Mouse (Mus musculus): ENCODE measurements around the gene Gm49601. TPM values are rescaled to one million over a fixed set of nuclear protein-coding genes. Genes with fewer than 3 reads are reported as not detected.

The Gm49601 gene
- polyA plus RNA-seq, 1 experiment from 2014 or later, result 3.3 TPM

DNA sequence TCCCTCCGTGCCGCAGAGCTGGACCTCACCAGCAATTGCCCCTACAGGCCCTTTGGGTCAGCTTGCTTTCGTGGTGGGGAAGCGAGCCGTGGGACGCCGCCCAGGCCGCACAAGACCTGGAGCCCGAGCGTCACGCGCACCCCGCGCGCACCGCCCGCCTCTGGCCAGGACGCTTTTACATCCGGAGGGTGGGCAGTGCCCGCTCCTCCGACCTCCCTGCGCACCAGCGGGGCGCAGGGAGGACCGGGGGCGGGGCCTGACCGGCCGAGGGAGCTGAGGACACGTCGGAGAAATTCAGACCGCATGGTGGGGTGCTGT lies 37.5 kb downstream of the Gm49601 start:
- Histone ChIP-seq H3K4me2 (no peak overlapping the region), H3K27me3 (ENCODE audit: control insufficient read depth, insufficient read depth, low read length) (peaks cover 97% of the 10 kb centered on the region), H3K9me3 (ENCODE audit: control insufficient read depth, low read length) (no peaks in the 10 kb centered on the region), H3K27ac (ENCODE audit: low read depth, low read length) (no peak overlapping the region), H3K4me3 (ENCODE audit: low read depth, low read length) (no peak overlapping the region), H3K36me3 (ENCODE audit: control insufficient read depth, insufficient read depth, low read length) (no peaks in the 10 kb centered on the region), H3K4me1 (ENCODE audit: control insufficient read depth, insufficient read depth, low read length) (peaks cover 24% of the 10 kb centered on the region), H3K9ac (ENCODE audit: low read length) (no peak overlapping the region)
- WGBS, result 1% methylated on average over 31 of the region's 31 CpGs
- DNase-seq (ENCODE audit: low spot score, missing footprints) (no peak), ATAC-seq (ENCODE audit: low FRiP score) (no peak)

DNA sequence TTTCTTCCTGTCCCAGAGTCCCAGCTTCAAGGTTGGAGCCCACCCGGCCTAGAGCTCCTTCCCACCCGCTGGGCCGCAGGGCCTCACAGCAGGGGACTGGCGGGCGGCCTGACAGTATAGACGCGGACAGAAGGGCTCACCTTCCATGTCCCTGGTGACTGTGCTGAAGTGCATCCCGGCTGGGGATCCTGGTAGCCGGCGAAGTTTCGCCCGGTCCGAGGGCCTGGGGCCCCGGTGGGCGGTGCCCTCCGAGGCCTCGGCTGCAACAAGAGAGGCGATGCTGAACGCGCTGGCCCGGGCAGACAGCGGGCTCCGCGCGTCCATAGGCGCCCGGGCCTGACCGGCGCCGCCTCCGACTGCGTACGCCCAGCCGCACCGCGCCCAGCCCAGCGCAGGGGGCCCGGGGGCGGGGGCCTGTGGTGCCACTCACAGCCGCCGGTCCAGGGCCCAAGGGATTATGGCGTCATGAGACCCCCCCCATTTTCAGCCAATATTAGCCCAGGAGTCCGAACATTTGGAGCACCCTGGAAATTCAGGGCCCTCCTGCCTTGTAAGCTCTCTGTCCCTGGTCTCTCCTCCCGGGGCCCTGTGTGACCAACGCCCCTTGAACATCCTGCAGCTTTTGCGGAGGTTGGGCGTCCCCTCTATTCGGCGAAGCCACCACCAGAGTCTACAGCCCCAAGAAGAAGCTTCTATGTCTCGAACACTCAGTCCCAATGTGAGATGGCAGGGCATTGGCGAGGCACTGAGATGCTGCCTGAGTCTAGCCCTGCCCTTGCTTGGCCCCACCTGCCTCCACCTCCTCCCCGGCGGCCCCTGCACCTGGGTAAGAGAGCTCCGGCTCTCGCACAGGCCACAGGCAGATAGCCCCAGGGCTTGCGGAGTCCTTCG lies 38.1 kb downstream of the Gm49601 start:
- under 1% methylated on average over 57 of the region's 57 CpGs for WGBS
- Histone ChIP-seq H3K9me3 (ENCODE audit: control insufficient read depth, low read length) (no peaks in the 10 kb centered on the region), H3K27me3 (ENCODE audit: control insufficient read depth, insufficient read depth, low read length) (peaks cover 97% of the 10 kb centered on the region), H3K27ac (ENCODE audit: low read depth, low read length) (no peak overlapping the region), H3K4me1 (ENCODE audit: control insufficient read depth, insufficient read depth, low read length) (peaks cover 24% of the 10 kb centered on the region), H3K36me3 (ENCODE audit: control insufficient read depth, insufficient read depth, low read length) (no peaks in the 10 kb centered on the region), H3K9ac (ENCODE audit: low read length) (no peak overlapping the region), H3K4me2 (peak overlapping the region; percentile 30), H3K4me3 (ENCODE audit: low read depth, low read length) (peak overlapping the region; percentile 20; the same call in 1 of the 2 replicates)
- peak; percentile 95 for DNase-seq (ENCODE audit: low spot score, missing footprints)
- peak; percentile 35; the same call in 1 of the 2 replicates for ATAC-seq (ENCODE audit: low FRiP score)

DNA sequence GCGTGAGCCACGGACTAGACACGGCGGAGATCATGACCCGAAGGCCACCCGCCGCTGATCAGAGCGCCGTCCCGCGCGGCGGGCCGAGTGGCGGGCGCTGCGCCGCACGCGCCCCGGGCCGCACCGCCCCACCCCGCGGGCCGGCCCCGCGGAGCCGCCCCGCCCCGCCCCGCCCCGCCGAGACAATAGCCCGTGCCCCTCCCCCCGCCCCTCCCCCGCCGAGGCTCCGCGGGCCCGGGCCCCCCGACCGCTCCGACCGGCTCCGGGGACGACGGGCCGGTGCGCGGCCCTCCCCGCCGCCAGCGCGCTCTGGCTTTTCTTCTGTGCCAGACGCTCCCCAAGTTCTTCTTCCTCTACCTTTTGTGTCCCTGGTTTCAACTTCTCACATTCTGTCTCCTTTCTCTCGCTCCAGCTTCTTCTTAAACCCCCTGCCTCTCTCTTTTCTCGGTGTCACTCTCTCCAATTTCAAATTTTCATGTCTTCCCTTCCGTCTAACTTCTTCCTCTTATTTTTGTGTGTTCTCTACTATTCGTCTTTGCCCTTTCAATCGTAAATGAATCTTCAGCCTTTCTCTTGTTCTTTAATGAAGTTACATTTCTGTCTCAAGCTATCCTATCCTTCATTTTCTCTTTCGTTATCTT lies 39.2 kb downstream of the Gm49601 start:
- peak overlapping the region; percentile 37 for H3K4me3 ChIP-seq (ENCODE audit: low read depth, low read length)
- peak overlapping the region; percentile 51 for H3K4me2 ChIP-seq
- H3K9ac ChIP-seq (ENCODE audit: low read length), result no peak overlapping the region
- H3K4me1 ChIP-seq (ENCODE audit: control insufficient read depth, insufficient read depth, low read length), result peaks cover 31% of the 10 kb centered on the region
- no peaks in the 10 kb centered on the region for H3K36me3 ChIP-seq (ENCODE audit: control insufficient read depth, insufficient read depth, low read length)
- H3K27ac ChIP-seq (ENCODE audit: low read depth, low read length), result no peak overlapping the region
- peaks cover 100% of the 10 kb centered on the region for H3K27me3 ChIP-seq (ENCODE audit: control insufficient read depth, insufficient read depth, low read length)
- DNase-seq (ENCODE audit: low spot score, missing footprints) (peak; percentile 90), ATAC-seq (ENCODE audit: low FRiP score) (no peak; the same call in 1 of the 2 replicates)
- 2% methylated on average over 26 of the region's 62 CpGs for WGBS
- H3K9me3 ChIP-seq (ENCODE audit: control insufficient read depth, low read length), result no peaks in the 10 kb centered on the region

DNA sequence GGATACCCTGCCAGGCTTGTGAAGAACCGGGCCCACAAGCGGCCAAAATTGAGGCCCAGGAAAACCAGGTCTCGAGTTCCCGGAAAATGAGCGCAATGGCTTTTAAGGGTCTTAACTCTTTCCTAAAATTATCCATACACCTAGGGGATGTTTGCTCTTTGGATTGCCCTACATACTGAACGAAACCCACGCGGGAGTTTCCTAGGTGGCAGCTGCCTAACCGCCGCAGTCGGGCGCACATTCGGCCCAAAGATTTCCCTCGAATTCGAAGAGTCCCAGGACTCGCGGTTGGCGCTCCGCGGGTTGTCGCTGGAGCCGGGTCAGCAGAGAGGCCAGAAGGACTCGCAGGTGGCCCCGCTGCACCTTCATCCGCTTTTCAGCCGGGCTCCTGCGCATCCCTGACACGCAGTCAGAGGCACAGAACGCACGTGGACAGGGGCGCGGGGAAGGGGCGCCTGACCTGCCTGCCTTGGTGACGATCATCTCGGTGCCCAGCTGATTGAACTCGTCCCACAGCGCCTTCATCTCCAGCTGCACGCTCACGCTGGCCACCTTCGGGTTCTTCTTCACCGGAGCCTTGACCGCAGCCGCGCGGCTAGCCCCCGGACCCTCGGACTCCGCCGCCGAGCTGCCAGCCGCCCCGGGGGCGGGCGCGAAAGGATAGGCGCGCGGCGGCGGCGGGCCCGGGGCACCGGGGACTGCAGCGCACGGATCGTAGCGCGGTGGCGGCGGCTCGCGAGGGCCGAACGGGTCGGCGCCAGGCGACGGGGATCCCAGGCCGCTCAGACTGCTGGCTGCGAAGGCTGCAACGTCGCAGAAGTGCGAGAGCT lies 39.9 kb downstream of the Gm49601 start:
- DNase-seq (ENCODE audit: low spot score, missing footprints) (peak; percentile 95), ATAC-seq (ENCODE audit: low FRiP score) (no peak; the same call in 1 of the 2 replicates)
- Histone ChIP-seq H3K27me3 (ENCODE audit: control insufficient read depth, insufficient read depth, low read length) (peaks cover 100% of the 10 kb centered on the region), H3K9ac (ENCODE audit: low read length) (no peak overlapping the region), H3K27ac (ENCODE audit: low read depth, low read length) (no peak overlapping the region), H3K36me3 (ENCODE audit: control insufficient read depth, insufficient read depth, low read length) (no peaks in the 10 kb centered on the region), H3K4me3 (ENCODE audit: low read depth, low read length) (peak overlapping the region; percentile 37), H3K4me1 (ENCODE audit: control insufficient read depth, insufficient read depth, low read length) (peaks cover 27% of the 10 kb centered on the region), H3K9me3 (ENCODE audit: control insufficient read depth, low read length) (no peaks in the 10 kb centered on the region), H3K4me2 (peak overlapping the region; percentile 51)
- 1% methylated on average over 81 of the region's 83 CpGs for WGBS

DNA sequence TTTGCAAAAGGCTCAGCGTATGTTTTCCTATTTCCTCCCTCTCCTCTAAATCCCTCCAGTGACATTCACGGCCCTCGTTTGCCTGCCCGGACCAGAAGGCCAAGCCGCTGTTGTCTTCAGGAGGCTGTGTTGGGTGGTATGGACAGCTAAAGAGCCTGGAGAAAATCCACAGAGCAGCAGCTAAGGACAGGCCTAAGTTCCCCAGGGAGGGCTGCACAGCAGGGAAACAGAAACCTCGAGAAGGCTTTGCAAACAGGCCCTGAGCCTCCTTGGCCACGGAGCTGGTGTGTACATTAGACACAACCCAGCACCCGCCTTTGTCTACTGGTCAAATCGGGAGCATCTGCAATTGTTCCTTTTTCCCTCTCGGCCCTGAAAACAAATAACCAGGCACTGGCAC lies 40.6 kb downstream of the Gm49601 start:
- Histone ChIP-seq H3K4me3 (ENCODE audit: low read depth, low read length) (no peak overlapping the region), H3K36me3 (ENCODE audit: control insufficient read depth, insufficient read depth, low read length) (no peaks in the 10 kb centered on the region), H3K4me1 (ENCODE audit: control insufficient read depth, insufficient read depth, low read length) (peaks cover 24% of the 10 kb centered on the region), H3K27ac (ENCODE audit: low read depth, low read length) (no peak overlapping the region), H3K9ac (ENCODE audit: low read length) (no peak overlapping the region), H3K4me2 (no peak overlapping the region), H3K9me3 (ENCODE audit: control insufficient read depth, low read length) (no peaks in the 10 kb centered on the region), H3K27me3 (ENCODE audit: control insufficient read depth, insufficient read depth, low read length) (peaks cover 100% of the 10 kb centered on the region)
- no peak for DNase-seq (ENCODE audit: low spot score, missing footprints)
- ATAC-seq (ENCODE audit: low FRiP score), result no peak
- 2% methylated on average over 10 of the region's 10 CpGs for WGBS

DNA sequence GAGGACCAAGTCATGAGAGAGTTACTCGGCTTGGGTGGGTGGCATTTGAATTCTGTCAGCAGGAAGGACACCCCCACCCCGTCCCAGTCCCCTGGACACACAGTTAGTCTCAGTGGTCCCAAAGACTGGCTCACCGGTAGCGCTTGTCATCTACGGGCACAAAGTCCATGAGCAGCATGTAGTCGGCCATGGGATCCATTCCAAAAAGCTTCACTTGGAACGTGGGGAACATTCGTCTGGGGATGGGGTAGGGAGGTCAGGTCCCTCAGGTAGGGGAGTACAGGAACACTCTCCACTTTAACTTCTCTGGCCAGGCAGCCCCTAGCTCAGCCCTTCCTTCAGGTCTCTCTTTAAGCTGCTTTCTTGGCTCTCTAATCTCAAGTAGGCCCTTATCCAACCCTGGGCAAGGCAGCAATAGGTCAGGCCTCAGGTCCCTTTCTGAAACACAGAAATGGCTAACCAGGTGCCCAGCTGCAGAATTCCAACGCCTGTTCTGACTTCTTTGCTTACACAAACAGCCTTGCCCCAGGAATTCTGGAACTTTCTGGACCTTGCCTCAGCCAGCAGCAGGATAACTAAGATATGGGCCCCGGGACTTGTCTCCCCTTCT lies 41.2 kb downstream of the Gm49601 start:
- no peak overlapping the region for H3K9ac ChIP-seq (ENCODE audit: low read length)
- ATAC-seq (ENCODE audit: low FRiP score) (no peak), DNase-seq (ENCODE audit: low spot score, missing footprints) (peak; percentile 92)
- WGBS, result 8% methylated on average over 10 of the region's 10 CpGs
- H3K4me3 ChIP-seq (ENCODE audit: low read depth, low read length), result no peak overlapping the region
- no peak overlapping the region for H3K4me2 ChIP-seq
- peaks cover 100% of the 10 kb centered on the region for H3K27me3 ChIP-seq (ENCODE audit: control insufficient read depth, insufficient read depth, low read length)
- no peak overlapping the region for H3K27ac ChIP-seq (ENCODE audit: low read depth, low read length)
- H3K36me3 ChIP-seq (ENCODE audit: control insufficient read depth, insufficient read depth, low read length), result no peaks in the 10 kb centered on the region
- H3K4me1 ChIP-seq (ENCODE audit: control insufficient read depth, insufficient read depth, low read length), result peaks cover 24% of the 10 kb centered on the region
- H3K9me3 ChIP-seq (ENCODE audit: control insufficient read depth, low read length), result no peaks in the 10 kb centered on the region

DNA sequence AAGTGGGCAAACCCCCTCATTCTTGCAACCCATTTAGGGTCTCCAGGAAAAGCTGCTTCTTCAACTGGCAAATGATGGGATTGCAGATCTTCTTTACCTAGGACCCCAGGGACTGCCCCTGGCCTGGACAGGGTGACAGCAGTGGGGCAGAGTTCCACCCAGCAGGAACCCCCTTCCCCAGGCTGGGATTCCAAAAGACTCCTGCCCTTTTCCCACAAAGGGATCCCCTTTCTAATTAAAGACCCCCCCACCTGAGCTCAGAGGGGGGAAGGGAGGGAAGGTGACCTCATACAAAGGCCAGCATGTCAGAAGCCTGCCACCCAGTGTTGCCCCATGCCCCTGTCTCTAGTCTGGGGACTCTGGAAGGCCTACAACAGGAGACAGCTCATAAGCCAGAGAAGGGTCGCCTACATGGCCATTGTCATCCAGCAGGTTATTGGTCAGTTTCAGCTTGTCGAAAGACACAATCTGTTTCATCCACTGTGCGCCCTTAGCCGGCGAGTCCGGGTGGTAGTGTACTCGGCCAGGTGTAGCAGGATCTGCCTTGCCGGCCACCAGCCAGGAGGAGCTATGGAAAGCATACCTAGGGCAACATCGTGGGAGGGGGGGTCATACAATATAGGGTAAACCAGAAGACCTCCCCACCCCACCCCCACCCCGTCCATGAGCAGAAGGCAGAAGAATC lies 42.4 kb downstream of the Gm49601 start:
- peaks cover 96% of the 10 kb centered on the region for H3K27me3 ChIP-seq (ENCODE audit: control insufficient read depth, insufficient read depth, low read length)
- WGBS, result 3% methylated on average over 10 of the region's 10 CpGs
- no peaks in the 10 kb centered on the region for H3K9me3 ChIP-seq (ENCODE audit: control insufficient read depth, low read length)
- H3K4me3 ChIP-seq (ENCODE audit: low read depth, low read length), result no peak overlapping the region
- DNase-seq (ENCODE audit: low spot score, missing footprints) (peak; percentile 89), ATAC-seq (ENCODE audit: low FRiP score) (no peak)
- no peak overlapping the region for H3K9ac ChIP-seq (ENCODE audit: low read length)
- no peak overlapping the region for H3K4me2 ChIP-seq
- no peaks in the 10 kb centered on the region for H3K36me3 ChIP-seq (ENCODE audit: control insufficient read depth, insufficient read depth, low read length)
- H3K27ac ChIP-seq (ENCODE audit: low read depth, low read length), result no peak overlapping the region
- peaks cover 24% of the 10 kb centered on the region for H3K4me1 ChIP-seq (ENCODE audit: control insufficient read depth, insufficient read depth, low read length)

DNA sequence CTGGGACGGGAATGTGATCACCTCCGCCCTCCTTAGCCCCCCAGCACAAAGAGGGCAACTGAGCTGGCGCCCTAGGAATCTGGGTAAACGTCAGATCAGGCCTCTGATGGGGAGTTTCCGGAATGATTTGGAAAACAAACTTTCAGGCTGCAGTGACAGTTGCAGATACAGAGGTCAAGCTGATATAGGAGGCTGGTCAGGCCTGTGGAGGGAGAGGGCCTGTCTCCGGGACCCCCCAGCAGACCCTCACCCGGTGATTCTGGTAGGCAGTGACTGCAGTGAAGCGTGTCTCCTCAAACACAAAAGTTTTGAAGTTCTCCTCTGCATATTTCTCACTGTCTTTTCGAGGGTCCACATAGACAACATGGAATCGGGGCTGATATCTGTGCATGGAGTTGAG lies 43.1 kb downstream of the Gm49601 start:
- H3K4me2 ChIP-seq, result no peak overlapping the region
- H3K36me3 ChIP-seq (ENCODE audit: control insufficient read depth, insufficient read depth, low read length), result no peaks in the 10 kb centered on the region
- no peaks in the 10 kb centered on the region for H3K9me3 ChIP-seq (ENCODE audit: control insufficient read depth, low read length)
- H3K4me3 ChIP-seq (ENCODE audit: low read depth, low read length), result no peak overlapping the region
- WGBS, result 5% methylated on average over 10 of the region's 10 CpGs
- peak; percentile 88 for DNase-seq (ENCODE audit: low spot score, missing footprints)
- peaks cover 96% of the 10 kb centered on the region for H3K27me3 ChIP-seq (ENCODE audit: control insufficient read depth, insufficient read depth, low read length)
- H3K9ac ChIP-seq (ENCODE audit: low read length), result no peak overlapping the region
- ATAC-seq (ENCODE audit: low FRiP score), result no peak
- peaks cover 24% of the 10 kb centered on the region for H3K4me1 ChIP-seq (ENCODE audit: control insufficient read depth, insufficient read depth, low read length)
- no peak overlapping the region for H3K27ac ChIP-seq (ENCODE audit: low read depth, low read length)

Measured in midbrain, embryonic 11.5 days (tissue).